Mouse (Mus musculus) heart, adult 8-10 months (tissue): ENCODE results near the gene Platr17. TPM values are rescaled to one million over a fixed set of nuclear protein-coding genes. Genes with fewer than 3 reads are reported as not detected.

Experiments used
- DNase-seq: peaks from one replicate; pipeline ENCODE4 v3.0.0; 2022; ENCODE audit warnings: low spot score
- total RNA-seq, 4 experiments: library from RNA; stranded (reverse); gene quantifications; 2 replicates each; pipeline ENCODE4 v1.2.4; 2022

The Platr17 gene
- total RNA-seq, 4 experiments from 2014 or later = not detected

DNA sequence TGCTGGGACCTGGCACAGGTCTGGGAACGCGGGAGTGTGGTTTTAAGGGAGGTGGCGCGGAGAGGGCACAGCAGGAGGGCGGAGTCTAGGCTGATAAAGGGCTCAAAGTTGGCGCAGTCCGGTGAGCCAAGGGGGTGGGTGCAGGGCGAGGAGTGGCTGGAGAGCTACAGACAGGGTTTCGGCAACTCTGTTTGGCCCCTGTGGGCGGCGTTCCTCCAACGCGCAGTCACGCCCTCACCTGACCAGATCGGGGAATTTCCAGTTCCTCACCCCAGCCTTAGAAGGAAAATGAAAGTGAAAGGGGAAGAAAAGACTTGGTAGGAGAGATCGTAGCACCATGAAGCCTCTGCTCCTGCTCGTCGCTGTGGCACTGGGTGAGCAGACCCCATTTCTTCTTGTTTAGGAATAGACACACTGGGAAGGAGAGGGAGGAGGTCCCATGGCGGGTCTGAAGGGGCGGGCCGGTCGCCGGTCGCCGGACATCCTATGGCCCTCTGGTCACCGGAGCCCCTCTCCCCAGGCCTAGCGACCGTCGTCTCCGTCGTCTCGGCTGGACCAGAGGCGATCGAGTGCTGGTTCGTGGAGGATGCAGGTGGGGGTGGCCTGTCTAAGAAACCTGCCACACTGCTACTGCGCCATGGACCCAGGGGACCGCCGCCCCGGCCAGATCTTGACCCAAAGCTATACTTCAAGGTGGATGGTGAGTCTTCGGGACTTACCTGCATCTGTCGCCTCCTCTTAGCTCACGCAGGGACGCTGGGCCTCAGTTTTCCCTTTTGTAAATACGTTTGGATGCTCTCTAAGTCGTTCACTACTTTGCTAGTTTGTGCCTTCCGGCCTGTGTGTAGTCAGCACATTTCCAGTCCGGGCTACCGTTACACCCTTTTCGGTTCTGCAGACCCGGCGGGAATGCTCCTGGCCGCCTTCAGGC, 14.7 kb downstream of the Platr17 start:
- peak; percentile 86 for DNase-seq

- DNase-seq = peak; percentile 82
These were observed 15.6 kb downstream of the Platr17 start for GRCm38 (mm10) chr17:33920282-33921097.

GRCm38 (mm10) chr17:33921361-33921760, 16.4 kb downstream of the Platr17 start:
- DNase-seq = no peak

DNA sequence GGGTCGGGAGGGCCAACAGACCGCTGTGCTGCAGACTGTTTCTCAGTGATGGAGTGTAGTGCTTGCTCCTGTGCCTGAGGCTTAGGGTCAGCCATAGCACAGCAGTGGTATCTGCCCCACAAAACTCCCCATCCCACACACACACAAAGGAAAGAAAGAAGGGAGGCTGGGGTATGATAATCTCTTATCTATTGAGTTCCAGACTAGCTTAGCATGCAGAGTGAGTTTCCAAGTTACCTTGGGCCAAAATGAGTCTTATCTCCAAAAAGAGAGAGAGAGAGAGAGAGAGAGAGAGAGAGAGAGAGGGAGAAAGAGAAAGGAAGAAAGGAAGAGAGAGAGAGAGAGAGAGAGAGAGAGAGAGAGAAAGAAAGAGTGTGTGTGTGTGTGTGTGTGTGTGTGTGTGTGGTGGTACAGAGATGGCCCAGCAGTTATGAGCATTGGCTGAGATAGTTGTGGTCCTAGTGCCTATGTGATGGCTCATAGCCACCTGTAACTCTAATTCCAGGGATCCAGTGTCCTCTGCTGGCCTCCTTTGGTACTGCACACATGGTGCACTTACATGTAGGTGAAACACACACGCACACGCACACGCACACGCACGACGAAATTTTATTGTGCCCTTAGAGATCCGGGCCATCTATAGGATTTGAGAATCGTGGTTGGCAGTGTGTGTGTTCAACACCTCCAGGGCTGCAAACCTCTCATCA, 19.8 kb downstream of the Platr17 start:
- no peak for DNase-seq

- no peak for DNase-seq
These were observed 20.6 kb downstream of the Platr17 start for GRCm38 (mm10) chr17:33925406-33926116.

- DNase-seq = no peak
These were observed 21.4 kb downstream of the Platr17 start for GRCm38 (mm10) chr17:33926207-33926932.

DNA sequence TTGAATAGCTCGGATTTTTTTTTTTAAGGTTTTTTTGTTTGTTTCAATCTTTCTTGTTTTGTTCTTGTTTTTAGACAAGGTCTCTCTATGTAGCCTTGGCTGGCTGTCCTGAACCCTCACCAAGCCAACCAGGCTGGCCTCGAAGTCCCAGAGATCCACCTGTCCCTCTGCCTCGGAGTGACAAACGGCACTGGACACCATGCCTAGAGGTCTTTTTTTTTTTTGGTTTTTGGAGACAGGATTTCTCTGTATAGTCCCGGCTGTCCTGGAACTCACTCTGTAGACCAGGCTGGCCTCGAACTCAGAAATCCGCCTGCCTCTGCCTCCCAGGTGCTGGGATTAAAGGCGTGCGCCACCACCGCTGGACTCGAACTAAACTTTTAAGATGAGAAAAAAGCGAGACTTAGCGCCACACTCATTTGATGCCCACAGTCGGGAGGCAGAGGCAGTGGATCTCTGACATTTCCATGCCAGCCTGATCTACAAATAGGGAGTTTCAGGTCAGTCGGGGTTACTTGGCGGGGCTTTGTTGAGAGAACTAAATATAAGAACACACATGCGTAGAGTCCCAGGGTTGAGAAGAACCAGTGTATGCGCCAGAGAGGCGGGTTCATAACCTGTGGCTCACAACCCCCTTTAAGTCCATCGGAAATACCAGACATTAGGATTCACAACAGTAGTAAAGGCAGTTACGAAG, 23.5 kb downstream of the Platr17 start:
- DNase-seq = no peak

DNA sequence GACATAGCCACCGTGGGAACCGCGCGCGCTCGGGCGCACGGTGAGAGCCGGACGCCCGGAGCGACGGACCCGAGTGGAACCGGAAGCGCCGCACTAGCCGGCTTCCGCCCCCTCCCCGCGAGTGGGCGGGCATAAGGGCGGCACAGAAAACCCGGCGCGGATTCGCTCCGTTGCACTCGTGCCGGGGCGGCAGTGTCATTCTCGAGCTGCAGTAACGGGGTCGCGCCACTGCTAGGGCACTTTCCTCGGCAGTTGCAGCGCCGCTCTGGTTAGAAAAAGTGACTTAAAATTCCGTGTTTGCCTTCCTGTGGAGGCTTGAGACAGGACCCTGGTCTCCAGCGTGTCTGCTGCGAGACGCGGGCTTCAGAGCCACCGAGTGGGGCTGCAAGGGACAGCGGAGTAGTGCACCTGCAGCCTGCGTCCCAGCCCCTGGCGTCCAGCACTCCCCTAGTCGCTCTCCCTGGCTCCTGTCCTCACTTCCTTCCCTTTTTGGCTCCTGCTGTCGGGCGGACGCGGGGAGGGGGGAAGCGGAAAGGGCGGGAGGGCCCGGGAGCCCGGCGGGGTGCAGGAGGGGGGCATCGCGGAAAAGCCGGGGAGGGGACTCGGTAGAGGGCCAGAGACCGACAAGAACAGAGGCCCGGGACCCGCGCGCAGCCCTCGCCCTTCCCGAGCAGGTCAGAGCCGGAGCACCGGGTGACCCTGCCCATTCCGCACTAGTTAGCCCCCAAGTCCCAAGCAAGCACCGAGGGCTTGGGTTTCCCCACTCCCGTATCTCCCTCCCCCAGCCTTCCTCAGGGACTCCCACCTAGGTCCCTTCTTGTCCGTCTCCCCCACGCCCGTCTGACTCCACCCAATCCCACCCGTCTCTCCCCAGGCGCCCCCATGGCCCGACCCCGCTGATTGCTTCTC, 24.7 kb downstream of the Platr17 start, which contains the start of gene Rgl2:
Rgl2 (plus strand) TSS at position 173 of the 909 bp plus-strand sequence.
- DNase-seq = peak; percentile 85

GRCm38 (mm10) chr17:33930280-33931158, 25.6 kb downstream of the Platr17 start:
- DNase-seq = peak; percentile 53

DNA sequence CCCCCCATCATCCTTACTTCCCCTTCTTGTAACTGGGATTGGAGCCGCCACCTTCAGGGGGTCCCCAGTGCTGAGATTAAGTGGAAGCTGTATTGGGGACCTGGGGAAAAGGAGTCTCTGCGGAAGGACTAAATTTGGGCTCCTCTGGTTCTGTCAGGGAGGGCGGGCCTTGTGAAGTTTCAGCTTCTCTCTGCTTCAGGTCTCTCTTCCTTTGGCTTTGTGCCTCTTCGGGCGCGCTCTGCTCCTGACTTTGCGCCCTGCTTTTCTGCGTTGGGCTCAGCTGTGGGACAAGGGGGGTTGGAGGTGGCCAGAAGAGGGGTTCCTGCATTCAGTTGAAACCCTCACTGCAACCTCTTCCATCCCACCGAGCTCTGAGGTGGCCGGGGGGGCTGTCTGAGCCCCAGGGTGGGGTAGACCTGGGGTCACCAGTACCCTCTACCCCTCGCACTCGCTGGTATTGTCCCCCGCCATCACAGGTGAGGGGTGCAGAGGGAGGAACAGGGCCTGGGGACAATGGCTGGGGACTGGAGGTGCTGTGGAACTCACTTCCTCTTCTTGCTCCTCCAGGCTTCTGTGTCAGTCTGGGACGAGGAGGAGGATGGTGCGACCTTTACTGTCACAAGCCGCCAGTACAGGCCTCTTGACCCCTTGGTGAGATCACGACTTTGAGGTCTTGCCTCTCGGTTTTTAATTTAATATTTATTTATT, 26.4 kb downstream of the Platr17 start:
- no peak for DNase-seq

DNA sequence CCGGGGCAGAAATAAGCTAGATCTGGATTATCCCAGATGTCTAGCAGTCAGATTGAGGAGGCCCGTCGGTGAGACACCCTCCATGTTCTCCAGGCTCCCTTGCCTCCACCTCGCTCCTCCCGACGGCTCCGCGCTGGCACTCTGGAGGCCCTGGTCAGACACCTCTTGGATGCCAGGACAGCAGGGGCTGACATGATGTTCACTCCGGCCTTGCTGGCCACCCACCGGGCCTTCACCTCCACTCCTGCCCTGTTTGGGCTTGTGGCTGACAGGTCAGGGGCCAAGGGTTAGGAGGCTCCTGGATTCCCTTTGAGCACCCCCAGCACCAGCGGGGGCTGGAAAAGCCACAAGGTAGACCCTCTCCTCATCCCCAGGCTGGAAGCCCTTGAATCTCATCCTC, 27.0 kb downstream of the Platr17 start:
- DNase-seq = no peak

DNA sequence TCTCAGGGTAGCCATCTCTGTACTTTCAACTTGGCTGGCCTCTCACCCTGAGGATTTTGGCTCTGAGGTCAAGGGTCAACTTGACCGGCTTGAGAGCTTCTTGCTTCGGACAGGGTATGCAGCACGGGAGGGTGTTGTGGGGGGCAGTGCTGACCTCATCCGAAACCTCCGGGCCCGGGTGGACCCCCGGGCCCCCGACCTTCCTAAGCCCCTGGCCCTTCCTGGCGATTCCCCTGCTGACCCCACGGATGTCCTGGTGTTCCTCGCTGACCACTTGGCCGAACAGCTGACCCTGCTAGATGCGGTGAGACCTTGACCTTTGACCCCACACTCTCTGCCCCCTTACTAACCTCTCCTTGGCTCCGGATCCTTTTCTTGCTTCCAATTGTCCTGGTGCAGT, 27.5 kb downstream of the Platr17 start:
- DNase-seq = no peak

DNA sequence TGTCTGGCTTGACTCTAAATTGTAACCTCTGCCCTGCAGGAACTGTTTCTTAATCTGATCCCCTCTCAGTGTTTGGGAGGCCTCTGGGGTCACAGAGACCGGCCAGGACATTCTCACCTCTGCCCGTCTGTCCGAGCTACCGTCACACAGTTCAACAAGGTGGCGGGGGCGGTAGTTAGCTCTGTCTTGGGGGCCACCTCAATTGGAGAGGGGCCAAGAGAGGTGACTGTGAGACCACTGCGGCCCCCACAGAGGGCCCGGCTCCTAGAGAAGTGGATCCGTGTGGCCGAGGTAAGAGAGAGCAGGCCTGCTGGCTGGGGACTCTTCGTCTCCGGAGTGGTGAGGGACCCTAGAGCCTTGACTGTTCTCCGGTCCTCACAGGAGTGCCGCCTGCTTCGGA, 28.0 kb downstream of the Platr17 start:
- DNase-seq = no peak

DNA sequence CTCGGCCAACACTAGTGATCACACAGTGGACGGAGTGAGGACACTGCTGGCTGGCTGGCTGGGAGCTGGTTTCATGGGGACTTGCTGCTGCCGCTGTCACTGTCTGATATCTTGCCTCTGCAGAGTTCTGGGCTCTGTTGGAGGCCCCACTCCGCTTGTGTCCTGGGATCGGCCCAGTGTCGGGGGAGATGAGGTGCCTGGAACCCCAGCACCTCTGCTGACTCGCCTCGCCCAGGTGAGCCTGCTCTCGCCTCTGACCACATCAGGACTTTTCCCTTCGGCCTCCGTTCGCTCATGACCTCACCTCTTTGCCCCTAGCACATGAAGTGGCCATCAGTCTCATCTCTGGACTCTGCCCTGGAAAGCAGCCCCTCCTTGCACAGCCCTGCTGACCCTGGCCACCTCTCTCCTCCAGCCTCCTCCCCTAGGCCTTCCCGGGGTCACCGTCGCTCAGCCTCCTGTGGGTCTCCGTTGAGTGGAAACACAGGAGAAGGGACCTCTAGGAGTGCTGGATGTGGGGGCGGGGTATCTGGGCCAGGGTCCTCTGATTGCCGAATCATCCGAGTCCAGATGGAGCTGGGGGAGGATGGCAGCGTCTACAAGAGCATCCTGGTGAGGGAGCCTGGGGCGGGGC, 30.6 kb downstream of the Platr17 start:
- DNase-seq = no peak

DNA sequence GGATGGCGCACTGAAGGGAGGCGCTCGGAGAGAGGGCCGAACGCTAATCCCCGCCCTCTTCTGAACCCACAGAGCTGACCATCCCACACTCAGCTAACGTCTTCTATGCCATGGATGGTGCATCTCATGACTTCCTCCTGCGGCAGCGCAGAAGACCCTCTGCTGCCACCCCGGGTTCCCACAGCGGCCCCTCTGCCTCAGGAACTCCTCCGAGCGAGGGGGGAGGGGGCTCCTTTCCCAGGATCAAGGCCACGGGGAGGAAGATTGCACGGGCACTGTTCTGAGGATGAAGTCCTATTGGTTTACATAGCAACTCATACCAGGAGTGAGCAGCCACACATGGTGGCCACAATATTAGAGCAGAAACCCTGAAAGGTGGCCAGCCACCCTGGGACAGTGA, 32.1 kb downstream of the Platr17 start:
- no peak for DNase-seq

DNA sequence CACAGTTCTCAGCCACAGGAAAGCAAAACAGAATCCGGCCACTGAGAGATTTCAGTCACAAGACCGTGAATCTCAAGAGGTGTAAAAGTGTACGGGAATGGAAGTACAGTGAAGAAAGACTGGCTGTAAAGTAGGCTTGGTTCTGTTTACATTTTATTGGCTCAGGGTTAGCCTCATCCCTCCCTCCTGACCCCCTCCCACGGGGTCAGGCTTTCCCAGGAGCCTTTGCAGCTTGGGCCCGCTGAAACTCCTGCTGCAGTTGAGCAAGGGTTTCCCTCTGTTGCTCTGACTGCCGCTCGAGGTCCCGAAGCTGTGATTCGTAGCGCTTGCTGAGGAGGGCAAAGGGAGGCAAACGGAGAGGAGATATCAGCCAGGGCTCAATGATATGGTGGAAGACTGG, 33.8 kb downstream of the Platr17 start:
- DNase-seq = no peak
